Mouse (Mus musculus) embryonic facial prominence, embryonic 12.5 days (tissue): Measurements from ENCODE around the gene Lmx1a. TPM values are rescaled to one million over a fixed set of nuclear protein-coding genes. Genes with fewer than 3 reads are reported as not detected.

ENCODE experiments used
- polyA plus RNA-seq: library from polyadenylated mRNA; unstranded; fragments of >200 nt; fragmentation: Nextera tagmentation; extraction: Ambion mirVana; gene quantifications from 2 replicates; pipeline ENCODE4 v1.2.1, GENCODE M21; 2016

Gene Lmx1a
- polyA plus RNA-seq, 1 experiment from 2014 or later, result 1.8 TPM

Other genes starting within 250 kb of the Lmx1a start
- gene Lrrc52, start 222.5 kb upstream of the Lmx1a start, polyA plus RNA-seq, result not detected in 2 replicates
- 13.6 and 13.9 TPM in 2 replicates for gene Rxrg, start 90.9 kb upstream of the Lmx1a start, polyA plus RNA-seq